Mouse (Mus musculus): ENCODE data around the gene Greb1.

GRCm38 (mm10) chr12:16844623-16845592 lies 44.2 kb upstream of the Greb1 start:
- TF ChIP-seq CTCF (conservative IDR thresholded peaks at IDR 0.05; ENCODE audit: insufficient read depth, insufficient read length, low read depth, low read length): no peak
- TF ChIP-seq POLR2A (IDR thresholded peaks at IDR 0.05; ENCODE audit: low read depth, low read length): no peak

All from kidney, adult 2 months (tissue).